Mouse (Mus musculus) liver, embryonic 15.5 days (tissue): ENCODE results near the gene Gm10964. TPM values are rescaled to one million over a fixed set of nuclear protein-coding genes. Genes with fewer than 3 reads are reported as not detected.

Experiments
- polyA plus RNA-seq: library from polyadenylated mRNA; unstranded; fragments of >200 nt; fragmentation: Nextera tagmentation; extraction: Ambion mirVana; gene quantifications from 2 replicates; pipeline ENCODE4 v1.2.1, GENCODE M21; 2015

Gene Gm10964
- polyA plus RNA-seq, 1 experiment from 2014 or later, result not detected

Other genes starting within 250 kb of the Gm10964 start
- gene Syt6, start 164.1 kb upstream of the Gm10964 start, polyA plus RNA-seq, result 0.02 TPM in 1 of 2 replicates, not detected in the other
- gene Atg4a-ps, start 93.3 kb upstream of the Gm10964 start, polyA plus RNA-seq, result 0.15 and 0.29 TPM in 2 replicates
- 2.5 and 2.8 TPM in 2 replicates for gene Olfml3, start 1.4 kb upstream of the Gm10964 start, polyA plus RNA-seq
- 15.3 and 17.7 TPM in 2 replicates for gene Hipk1, start 52.2 kb downstream of the Gm10964 start, polyA plus RNA-seq
- 29.7 and 31.9 TPM in 2 replicates for gene Dclre1b, start 70.1 kb downstream of the Gm10964 start, polyA plus RNA-seq
- gene Ap4b1, start 70.2 kb downstream of the Gm10964 start, polyA plus RNA-seq, result 13.0 and 15.4 TPM in 2 replicates
- gene Gm43064, start 70.2 kb downstream of the Gm10964 start, polyA plus RNA-seq, result 1.1 and 1.2 TPM in 2 replicates
- gene Bcl2l15, start 93.2 kb downstream of the Gm10964 start, polyA plus RNA-seq, result 1.5 TPM in 2 replicates
- 3.5 and 4.1 TPM in 2 replicates for gene Ptpn22, start 120.4 kb downstream of the Gm10964 start, polyA plus RNA-seq
- 3.7 and 3.8 TPM in 2 replicates for gene Rsbn1, start 174.8 kb downstream of the Gm10964 start, polyA plus RNA-seq
- 3.9 and 4.7 TPM in 2 replicates for gene Phtf1, start 228.7 kb downstream of the Gm10964 start, polyA plus RNA-seq